Mouse (Mus musculus) embryonic fibroblast, embryonic 13.5 days (primary cell): ENCODE results near the gene Pim3.

Experiments
- CTCF ChIP-seq: IDR thresholded peaks from 2 replicates; pipeline ENCODE4 v1.5.1; 2011; ENCODE audit warnings: mild to moderate bottlenecking, control low read depth, low read length, moderate library complexity, borderline replicate concordance; ENCODE audit not compliant: insufficient read depth
- POLR2A ChIP-seq: IDR thresholded peaks from 2 replicates; pipeline ENCODE4 v1.6.1; 2011; ENCODE audit warnings: low read depth, mild to moderate bottlenecking, control low read depth, low read length, moderate library complexity

DNA sequence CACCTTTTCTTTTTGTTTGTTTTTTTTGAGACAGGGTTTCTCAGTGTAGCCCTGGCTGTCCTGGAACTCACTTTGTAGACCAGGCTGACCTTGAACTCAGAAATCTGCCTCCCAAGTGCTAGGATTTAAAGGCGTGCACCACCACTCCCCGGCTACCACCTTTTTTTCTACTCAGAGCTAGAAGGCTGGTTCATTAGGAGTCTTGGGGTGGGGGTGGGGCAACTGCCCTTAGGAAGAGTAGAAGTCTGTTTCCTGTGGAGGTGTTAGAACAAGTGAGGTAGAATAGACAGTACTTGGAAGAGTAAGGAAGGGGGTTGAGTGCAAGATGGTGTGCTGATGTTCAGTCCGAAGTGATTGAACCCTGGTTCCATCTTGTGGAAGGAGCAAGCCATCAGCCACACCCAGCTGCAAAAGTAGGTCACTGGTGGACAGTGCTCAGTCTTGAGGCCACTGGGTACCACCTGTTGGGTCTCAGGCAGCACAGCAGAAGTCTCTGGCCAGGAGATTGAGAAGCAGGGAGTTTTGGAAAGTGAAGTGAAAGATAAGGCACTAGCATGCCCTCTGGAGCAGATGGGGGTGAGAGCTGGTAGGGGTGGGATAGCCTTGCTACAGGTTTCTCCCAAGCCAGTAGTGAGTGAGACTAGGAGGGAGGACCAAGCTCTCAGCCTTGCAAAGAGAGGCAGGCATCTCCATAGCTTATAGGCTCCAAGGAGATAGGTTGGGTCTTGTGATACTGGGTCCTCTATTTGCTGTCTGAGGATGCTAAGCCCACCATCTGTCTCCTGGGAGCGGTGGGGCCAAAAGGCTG is 4.1 kb downstream of the Pim3 start:
- TF ChIP-seq CTCF, result no peak
- TF ChIP-seq POLR2A, result no peak
